Mouse (Mus musculus) forebrain, postnatal 0 days (tissue): ENCODE measurements around the gene Colec11. TPM values are rescaled to one million over a fixed set of nuclear protein-coding genes. Genes with fewer than 3 reads are reported as not detected.

ENCODE experiments used
- ATAC-seq: fragments of 200-750 bp; cut with Nextera tagmentation; 2 replicates; pipeline ENCODE4 v1.8.0; 2017; ENCODE audit warnings: mild to moderate bottlenecking, moderate library complexity
- DNase-seq: peaks from one replicate; pipeline ENCODE4 v3.0.0-alpha.2; 2015
- H3K27ac ChIP-seq: fragments of 300-500 bp; sonication (generic); 2 replicates; pipeline ENCODE4 v1.5.1; 2014; ENCODE audit warnings: low read depth, mild to moderate bottlenecking, antibody characterized with exemption, low read length, moderate library complexity, mixed read lengths
- H3K27me3 ChIP-seq: fragments of 300-500 bp; sonication (generic); 2 replicates; pipeline ENCODE4 v1.6.1; 2014; ENCODE audit warnings: mild to moderate bottlenecking, low read length, mixed read lengths; ENCODE audit not compliant: insufficient read depth
- H3K36me3 ChIP-seq: fragments of 300-500 bp; sonication (generic); 2 replicates; pipeline ENCODE4 v1.6.1; 2014; ENCODE audit warnings: mild to moderate bottlenecking, moderate library complexity; ENCODE audit not compliant: insufficient read depth
- H3K4me1 ChIP-seq: fragments of 300-500 bp; sonication (generic); 2 replicates; pipeline ENCODE4 v1.6.1; 2014; ENCODE audit warnings: antibody characterized with exemption; ENCODE audit not compliant: insufficient read depth
- H3K4me2 ChIP-seq: fragments of 300-500 bp; sonication (generic); 2 replicates; pipeline ENCODE4 v1.6.1; 2014; ENCODE audit warnings: low read depth, mild to moderate bottlenecking, moderate library complexity
- H3K4me3 ChIP-seq: fragments of 300-500 bp; sonication (generic); 2 replicates; pipeline ENCODE4 v1.5.1; 2014; ENCODE audit warnings: low read depth, low read length, mixed read lengths
- H3K9ac ChIP-seq: fragments of 300-500 bp; sonication (generic); 2 replicates; pipeline ENCODE4 v1.6.1; 2014; ENCODE audit warnings: mild to moderate bottlenecking
- H3K9me3 ChIP-seq: fragments of 300-500 bp; sonication (generic); 2 replicates; pipeline ENCODE4 v1.6.1; 2016; ENCODE audit warnings: low read length
- CTCF ChIP-seq: sonication (generic); IDR thresholded peaks from 2 replicates; pipeline ENCODE4 v1.5.1; 2016; ENCODE audit warnings: antibody characterized with exemption, control low read depth, low read depth
- whole genome bisulfite sequencing: fragments of 180-500 bp; shearing (Covaris S2); extraction: QIAGEN DNeasy Blood & Tissue Kit; methylation state at CpG from one replicate; pipeline ENCODE4 v1.1.7; 2014; 5-methylcytosine and 5-hydroxymethylcytosine counted together
- polyA plus RNA-seq: library from polyadenylated mRNA; unstranded; fragments of >200 nt; fragmentation: Nextera tagmentation; extraction: Ambion mirVana; gene quantifications from 2 replicates; pipeline ENCODE4 v1.2.1, GENCODE M21; 2015
- total RNA-seq: library from RNA; depleted of rRNA; stranded (reverse); fragments of >200 nt; gene quantifications from 2 replicates; pipeline ENCODE4 v1.2.3, GENCODE M21; 2014

Colec11 gene
- total and polyA plus RNA-seq, 2 experiments from 2014 or later: 0.48 to 1.1 TPM

GRCm38 (mm10) chr12:28602259-28602658 is 20.9 kb downstream of the Colec11 start:
- Histone ChIP-seq H3K9me3 (no peaks in the 10 kb centered on the region), H3K27ac (no peak overlapping the region)
- DNase-seq: peak; percentile 47

GRCm38 (mm10) chr12:28598526-28598991 is 24.6 kb downstream of the Colec11 start:
- DNase-seq (no peak), ATAC-seq (peak; percentile 46; the same call in 1 of the 2 replicates)
- no peak overlapping the region for H3K4me3 ChIP-seq
- no peaks in the 10 kb centered on the region for H3K9me3 ChIP-seq
- no peak for TF ChIP-seq CTCF
- H3K4me1 ChIP-seq: no peaks in the 10 kb centered on the region
- H3K36me3 ChIP-seq: no peaks in the 10 kb centered on the region
- no peaks in the 10 kb centered on the region for H3K27me3 ChIP-seq
- H3K9ac ChIP-seq: no peak overlapping the region
- no peak overlapping the region for H3K4me2 ChIP-seq
- H3K27ac ChIP-seq: no peak overlapping the region
- 61% methylated on average over 2 of the region's 2 CpGs for WGBS

More at GRCm38 (mm10) chr12:28602259-28602658, 20.9 kb downstream of the Colec11 start:
- WGBS: 18% methylated on average over 4 of the region's 4 CpGs
- Histone ChIP-seq H3K27me3 (no peaks in the 10 kb centered on the region), H3K9ac (no peak overlapping the region), H3K4me1 (no peaks in the 10 kb centered on the region), H3K36me3 (no peaks in the 10 kb centered on the region), H3K4me2 (no peak overlapping the region), H3K4me3 (no peak overlapping the region)
- TF ChIP-seq CTCF: no peak
- peak; percentile 76 for ATAC-seq

- H3K4me3 ChIP-seq: no peak overlapping the region
- H3K36me3 ChIP-seq: no peaks in the 10 kb centered on the region
- no peak for ATAC-seq
- no peaks in the 10 kb centered on the region for H3K9me3 ChIP-seq
- no peak overlapping the region for H3K4me2 ChIP-seq
- no peak overlapping the region for H3K27ac ChIP-seq
- H3K4me1 ChIP-seq: no peaks in the 10 kb centered on the region
- H3K9ac ChIP-seq: no peak overlapping the region
- no peak for TF ChIP-seq CTCF
- 76% methylated on average over 3 of the region's 3 CpGs for WGBS
- no peak for DNase-seq
- no peaks in the 10 kb centered on the region for H3K27me3 ChIP-seq
Measured at GRCm38 (mm10) chr12:28598110-28598509, 25.1 kb downstream of the Colec11 start.

- no peak overlapping the region for H3K4me3 ChIP-seq
- TF ChIP-seq CTCF: no peak
- WGBS: 75% methylated on average over 9 of the region's 9 CpGs
Measured at GRCm38 (mm10) chr12:28597699-28598098, 25.5 kb downstream of the Colec11 start.

GRCm38 (mm10) chr12:28596851-28597250 is 26.3 kb downstream of the Colec11 start:
- TF ChIP-seq CTCF: no peak
- Histone ChIP-seq H3K4me2 (no peak overlapping the region), H3K9ac (no peak overlapping the region), H3K4me3 (no peak overlapping the region), H3K9me3 (no peaks in the 10 kb centered on the region), H3K36me3 (no peaks in the 10 kb centered on the region), H3K27me3 (no peaks in the 10 kb centered on the region), H3K4me1 (no peaks in the 10 kb centered on the region), H3K27ac (no peak overlapping the region)
- no peak for DNase-seq
- no peak for ATAC-seq

More at GRCm38 (mm10) chr12:28597699-28598098, 25.5 kb downstream of the Colec11 start:
- Histone ChIP-seq H3K27me3 (no peaks in the 10 kb centered on the region), H3K36me3 (no peaks in the 10 kb centered on the region), H3K9me3 (no peaks in the 10 kb centered on the region), H3K9ac (no peak overlapping the region), H3K4me2 (no peak overlapping the region), H3K27ac (no peak overlapping the region), H3K4me1 (no peaks in the 10 kb centered on the region)
- DNase-seq (no peak), ATAC-seq (no peak)

- no peak for TF ChIP-seq CTCF
- Histone ChIP-seq H3K9me3 (no peaks in the 10 kb centered on the region), H3K4me1 (peaks cover 17% of the 10 kb centered on the region), H3K36me3 (no peaks in the 10 kb centered on the region), H3K27me3 (no peaks in the 10 kb centered on the region), H3K4me2 (no peak overlapping the region), H3K9ac (no peak overlapping the region), H3K27ac (no peak overlapping the region), H3K4me3 (no peak overlapping the region)
- ATAC-seq: no peak
- no peak for DNase-seq
- WGBS: 58% methylated on average over 13 of the region's 13 CpGs
Measured at GRCm38 (mm10) chr12:28590428-28590827, 32.7 kb downstream of the Colec11 start.

- H3K36me3 ChIP-seq: no peaks in the 10 kb centered on the region
- H3K4me3 ChIP-seq: peak overlapping the region; percentile 41
- H3K27ac ChIP-seq: peak overlapping the region; percentile 71
- ATAC-seq (peak; percentile 92), DNase-seq (peak; percentile 93)
- peak overlapping the region; percentile 63 for H3K4me2 ChIP-seq
- no peaks in the 10 kb centered on the region for H3K27me3 ChIP-seq
- 9% methylated on average over 24 of the region's 24 CpGs for WGBS
- TF ChIP-seq CTCF: peak; percentile 95
- peak overlapping the region; percentile 62 for H3K9ac ChIP-seq
- peaks cover 17% of the 10 kb centered on the region for H3K4me1 ChIP-seq
- no peaks in the 10 kb centered on the region for H3K9me3 ChIP-seq
Measured at GRCm38 (mm10) chr12:28589090-28589868, 33.9 kb downstream of the Colec11 start.
